Mouse (Mus musculus): ENCODE data around the gene Trmt2a.

Trmt2a gene

DNA sequence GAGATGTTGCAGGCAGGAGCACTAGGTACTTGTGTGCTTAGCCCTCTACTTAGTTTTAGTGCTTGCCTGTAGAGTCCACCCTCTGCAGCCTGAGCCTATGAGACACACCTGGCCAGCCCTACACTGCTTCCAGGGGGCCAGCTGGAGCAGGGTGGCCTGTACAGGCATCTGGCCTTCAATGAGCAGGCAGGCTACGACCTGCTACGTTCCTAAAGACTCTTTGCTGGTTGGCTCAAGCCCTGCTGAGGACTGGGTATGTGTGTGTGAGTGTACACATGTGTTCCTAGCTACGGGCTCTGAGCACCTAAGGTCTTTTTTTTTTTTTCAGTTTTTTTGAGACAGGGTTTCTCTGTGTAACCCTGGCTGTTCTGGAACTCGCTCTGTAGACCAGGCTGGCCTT is 17.0 kb upstream of the Trmt2a start:
- DNase-seq (ENCODE audit: low read depth): no peak

DNA sequence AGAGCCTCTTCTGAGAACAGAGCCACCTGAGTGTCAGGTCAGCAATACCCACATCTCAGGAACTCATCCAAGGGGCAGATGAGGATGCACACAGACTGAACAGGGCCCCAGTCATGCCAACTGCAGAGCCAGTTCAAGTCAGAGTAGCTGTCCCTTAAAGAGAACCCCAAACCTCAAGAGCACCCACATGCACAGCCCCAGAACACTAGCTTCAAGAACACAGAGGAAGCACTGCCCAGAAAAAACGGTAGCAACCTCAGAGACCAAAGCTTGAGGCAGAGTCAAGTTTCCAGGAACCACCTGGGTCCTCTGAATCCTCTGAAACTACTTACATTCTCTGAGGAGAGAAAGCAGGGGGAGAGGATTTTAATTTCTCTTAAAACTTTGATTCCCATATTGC is 15.0 kb upstream of the Trmt2a start:
- no peak for DNase-seq (ENCODE audit: low read depth)

GRCm38 (mm10) chr16:18233919-18234670 is 14.4 kb upstream of the Trmt2a start:
- DNase-seq (ENCODE audit: low read depth): peak; percentile 35

DNA sequence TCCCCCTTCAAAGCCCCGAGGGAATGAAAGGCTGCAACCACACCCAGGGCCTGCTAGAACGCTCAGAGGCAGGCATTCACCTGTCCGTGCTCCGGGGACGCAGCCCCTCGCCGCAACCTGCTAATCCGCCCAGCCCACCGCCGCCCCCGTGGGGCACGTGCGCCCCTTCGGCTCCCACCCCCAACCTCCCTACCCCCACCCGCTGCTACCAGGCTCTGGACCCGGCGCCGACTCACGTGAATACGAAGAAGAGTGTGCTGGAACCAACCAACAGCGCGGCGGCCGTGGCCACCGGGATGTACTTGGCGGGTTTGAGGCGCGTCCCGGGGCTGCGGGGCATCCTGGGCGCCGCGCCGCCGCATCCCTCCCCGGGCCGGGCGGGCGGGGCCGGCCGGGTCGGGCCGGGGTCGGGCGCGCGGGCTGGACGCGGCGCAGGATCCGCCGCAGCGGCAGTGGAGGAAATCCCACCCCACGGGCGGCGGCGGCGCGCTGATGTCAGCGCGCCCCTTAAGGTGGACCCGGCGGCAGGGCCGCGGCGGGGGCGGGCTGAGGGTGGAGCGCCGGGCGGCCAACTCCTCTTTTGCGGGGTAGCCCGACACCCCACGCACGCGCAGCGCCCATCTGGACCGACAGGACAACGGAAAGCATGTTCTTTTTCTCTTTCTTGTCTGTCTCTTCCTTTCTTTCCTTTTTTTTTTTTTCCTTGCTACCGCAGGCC is 13.6 kb upstream of the Trmt2a start, which contains the start of gene Zdhhc8:
Gene Zdhhc8 (minus strand): TSS at position 466 of the 718 bp plus-strand sequence.
- peak; percentile 87 for DNase-seq (ENCODE audit: low read depth)

- peak; percentile 64 for DNase-seq (ENCODE audit: low read depth)
Observed at GRCm38 (mm10) chr16:18235389-18236065, 13.0 kb upstream of the Trmt2a start.

DNA sequence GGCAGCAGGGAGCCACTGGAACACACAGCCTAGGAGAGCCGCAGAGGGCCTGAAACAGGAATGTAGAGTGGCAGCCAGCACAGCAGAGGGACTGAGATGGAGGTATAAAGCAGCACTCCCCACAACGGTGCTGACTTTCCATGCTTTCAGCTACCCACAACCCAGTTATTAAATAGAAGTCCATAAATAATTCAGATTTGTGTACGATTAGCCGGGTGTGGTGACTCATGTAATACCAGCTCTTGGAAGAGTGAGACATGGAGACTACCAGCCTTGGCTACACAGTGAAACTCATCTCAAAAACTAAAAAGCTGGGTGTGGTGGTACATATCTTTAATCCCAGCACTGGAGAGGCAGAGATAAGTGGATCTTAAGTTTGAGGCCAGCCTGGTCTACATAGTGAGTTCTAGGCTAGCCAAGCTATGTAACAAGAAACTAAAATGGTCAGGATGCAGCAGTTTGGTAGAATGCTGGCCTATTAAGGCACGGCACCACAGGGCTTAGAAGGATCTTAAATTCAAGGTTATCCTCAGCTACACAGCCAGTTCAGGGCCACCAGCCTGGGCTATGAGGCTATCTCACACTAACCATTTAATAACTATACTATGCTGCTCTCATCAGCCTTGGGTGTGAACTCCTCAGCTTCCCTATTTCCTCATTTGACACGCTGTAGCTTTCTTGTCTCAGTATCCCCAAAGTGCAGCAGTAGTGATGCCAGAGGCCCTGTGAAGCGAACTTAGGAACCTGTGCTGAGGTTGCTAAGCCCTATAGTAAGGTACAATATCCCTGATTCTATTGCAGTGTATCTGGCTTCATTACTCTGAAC is 11.6 kb upstream of the Trmt2a start:
- peak; percentile 52 for DNase-seq (ENCODE audit: low read depth)

GRCm38 (mm10) chr16:18241581-18241980 is 6.9 kb upstream of the Trmt2a start:
- no peak for DNase-seq (ENCODE audit: low read depth)

DNA sequence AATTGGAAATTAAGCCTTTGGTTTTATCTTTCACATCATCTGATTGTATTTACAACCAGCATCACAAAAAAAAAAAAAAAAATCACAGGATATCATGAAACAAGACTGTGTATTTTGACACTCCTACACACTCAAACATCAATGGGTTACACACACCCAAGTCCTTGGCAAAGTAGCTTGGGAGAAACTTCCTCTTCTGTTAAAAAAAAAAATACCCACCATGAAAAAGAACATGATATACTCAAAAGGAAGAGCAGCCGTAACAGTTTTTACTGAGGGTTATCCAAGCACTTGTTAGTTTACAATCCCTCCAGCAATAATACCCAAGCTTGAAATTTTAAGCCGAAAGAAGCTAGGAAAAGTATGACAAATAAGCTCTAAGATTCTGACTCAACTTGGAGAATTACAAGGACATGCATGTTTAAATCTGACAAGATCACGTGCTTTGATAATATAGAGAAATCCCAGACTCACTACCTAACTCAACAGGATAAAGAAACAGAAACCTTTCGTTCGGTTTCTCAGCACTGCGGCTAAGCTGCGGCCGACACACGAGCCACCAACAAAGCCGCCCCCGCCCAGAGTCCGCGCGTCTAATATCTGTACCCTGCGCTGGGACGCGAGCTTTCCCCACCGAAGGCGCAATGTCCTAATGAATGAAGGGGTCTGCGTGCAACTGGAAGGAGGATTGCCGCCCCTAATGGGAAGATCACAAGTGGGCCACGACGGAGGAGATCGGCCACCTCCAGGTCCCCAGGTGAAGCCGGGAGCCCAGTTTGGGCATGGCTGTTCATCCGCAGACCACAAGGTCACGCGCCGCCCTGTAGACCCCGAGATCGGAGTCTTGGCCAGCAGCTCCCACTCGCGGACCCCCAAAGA is 719 bp upstream of the Trmt2a start:
- DNase-seq (ENCODE audit: low read depth): peak; percentile 43

- DNase-seq (ENCODE audit: low read depth): peak; percentile 56
Observed at GRCm38 (mm10) chr16:18249364-18249967, 987 bp downstream of the Trmt2a start.

- no peak for DNase-seq (ENCODE audit: low read depth)
Observed at GRCm38 (mm10) chr16:18250231-18250630, 1.8 kb downstream of the Trmt2a start.

- DNase-seq (ENCODE audit: low read depth): no peak
Observed at GRCm38 (mm10) chr16:18250828-18251790, 2.6 kb downstream of the Trmt2a start.

GRCm38 (mm10) chr16:18252736-18253135 is 4.3 kb downstream of the Trmt2a start:
- no peak for DNase-seq (ENCODE audit: low read depth)

- DNase-seq (ENCODE audit: low read depth): no peak
Observed at GRCm38 (mm10) chr16:18253866-18254265, 5.4 kb downstream of the Trmt2a start.

GRCm38 (mm10) chr16:18258221-18258620 is 9.7 kb downstream of the Trmt2a start, which contains the start of gene Gm49776:
Gene Gm49776, minus strand, starts transcription at chr16:18258321.
- DNase-seq (ENCODE audit: low read depth): no peak

GRCm38 (mm10) chr16:18265024-18265423 is 16.5 kb downstream of the Trmt2a start:
- no peak for DNase-seq (ENCODE audit: low read depth)

DNA sequence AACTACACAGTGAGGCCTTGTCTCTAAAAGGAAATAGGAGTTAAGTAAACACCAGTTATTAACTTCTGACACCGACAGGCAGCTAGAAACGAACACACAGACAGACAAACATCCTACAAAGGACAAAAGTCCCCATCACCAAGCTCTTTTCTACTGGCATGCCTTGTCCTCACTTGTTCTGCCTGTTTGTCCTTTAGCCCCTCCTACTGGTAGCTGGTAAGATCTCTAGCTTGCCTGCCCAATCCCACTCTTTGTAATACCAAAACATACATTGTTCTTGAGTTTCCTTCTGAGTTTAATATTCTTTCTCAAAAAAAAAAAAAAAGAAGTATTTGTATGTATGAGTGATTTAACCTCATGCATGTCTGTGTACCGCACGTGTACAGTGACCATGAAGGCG is 19.7 kb downstream of the Trmt2a start:
- peak; percentile 48 for DNase-seq (ENCODE audit: low read depth)

- DNase-seq (ENCODE audit: low read depth): no peak
Observed at GRCm38 (mm10) chr16:18275166-18275565, 26.7 kb downstream of the Trmt2a start.

DNA sequence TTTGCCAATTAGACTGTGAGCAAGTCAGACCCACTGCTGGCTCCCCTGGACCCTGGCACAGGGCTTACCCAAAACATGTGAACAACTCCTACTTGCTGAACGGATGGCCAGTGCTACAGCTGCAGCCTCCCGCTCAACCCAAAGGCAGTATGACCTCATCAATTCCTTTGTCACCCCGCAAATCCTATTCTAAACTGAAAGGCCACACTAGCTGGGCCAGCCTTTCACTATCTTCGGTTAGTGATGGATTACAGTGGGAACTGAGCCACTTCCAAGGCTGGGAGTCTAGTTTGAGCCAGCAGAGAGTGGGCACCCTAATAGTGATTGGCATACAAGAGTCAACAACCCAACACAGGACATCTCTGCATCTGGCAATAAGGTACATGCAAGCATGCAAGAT is 39.7 kb downstream of the Trmt2a start:
- peak; percentile 51 for DNase-seq (ENCODE audit: low read depth)

- DNase-seq (ENCODE audit: low read depth): no peak
Observed at GRCm38 (mm10) chr16:18288581-18289061, 40.1 kb downstream of the Trmt2a start.
